Mouse (Mus musculus): ENCODE measurements around the gene Suox. TPM values are rescaled to one million over a fixed set of nuclear protein-coding genes. Genes with fewer than 3 reads are reported as not detected.

Gene Suox
- total RNA-seq, 1 experiment from 2014 or later, result 6.2 TPM

DNA sequence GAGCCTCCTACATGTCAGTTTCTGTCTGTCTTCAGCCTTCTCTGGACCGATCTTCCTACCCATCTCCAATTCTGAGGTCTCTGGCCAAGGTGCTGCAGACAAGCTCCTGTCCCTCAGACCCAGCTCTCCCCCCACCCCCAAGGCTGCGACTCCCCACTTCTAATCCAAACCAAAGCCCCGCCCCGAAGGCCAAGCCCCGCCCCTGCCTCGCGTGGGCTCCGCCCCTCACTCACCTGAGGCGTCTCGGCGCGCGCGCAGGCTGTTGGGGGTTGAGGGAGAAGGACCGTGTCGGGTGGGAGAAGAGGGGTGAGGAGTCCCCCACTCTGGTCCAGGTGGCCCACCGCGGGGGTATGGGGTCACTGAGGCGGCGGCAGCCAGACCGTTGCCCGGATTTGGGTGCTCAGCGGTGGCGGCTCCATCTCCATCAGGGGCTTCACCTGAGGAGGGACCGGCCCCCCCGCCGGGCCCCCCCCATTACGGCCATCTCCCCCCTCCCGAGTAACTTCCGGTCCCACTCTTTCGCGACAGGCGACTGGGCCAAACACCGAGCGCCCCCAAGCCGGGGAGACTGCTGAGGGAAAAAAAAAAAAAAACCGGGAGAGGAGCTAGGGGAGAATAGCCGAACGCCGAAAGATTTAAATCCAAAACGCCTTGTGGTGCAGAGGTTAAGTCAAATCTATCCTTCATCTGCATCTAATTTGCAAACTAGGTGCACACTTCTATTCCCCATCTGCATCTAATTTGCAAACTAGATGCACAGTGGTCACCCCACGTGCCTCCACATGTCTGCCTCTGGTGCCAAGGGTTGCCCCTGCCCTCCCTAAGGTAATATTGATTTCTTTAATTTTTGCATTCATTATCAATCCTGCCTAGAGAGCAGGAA, 4.8 kb downstream of the Suox start:
- no peak for ATAC-seq (ENCODE audit: extremely low read depth, insufficient number of reproducible peaks, low FRiP score, poor library complexity, severe bottlenecking)

DNA sequence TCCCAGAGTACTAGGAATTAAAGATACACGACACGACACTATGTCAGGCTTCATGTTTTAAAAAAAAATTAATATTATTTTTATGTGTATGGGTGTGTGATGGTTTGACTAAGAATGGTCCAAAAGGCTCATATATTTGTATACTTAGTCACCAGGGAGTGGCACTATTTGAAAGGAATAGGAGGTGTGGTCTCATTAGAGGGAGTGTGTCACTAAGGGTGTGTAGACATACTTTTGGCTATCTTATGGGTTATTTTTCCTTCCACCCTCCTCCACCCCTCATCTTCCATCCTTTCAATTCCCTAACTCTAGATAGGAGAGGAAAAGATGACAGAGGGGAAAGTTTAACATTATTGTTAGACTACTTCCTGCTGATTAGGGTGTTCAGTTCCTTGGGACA, 8.1 kb downstream of the Suox start:
- no peak for ATAC-seq (ENCODE audit: extremely low read depth, insufficient number of reproducible peaks, low FRiP score, poor library complexity, severe bottlenecking)

DNA sequence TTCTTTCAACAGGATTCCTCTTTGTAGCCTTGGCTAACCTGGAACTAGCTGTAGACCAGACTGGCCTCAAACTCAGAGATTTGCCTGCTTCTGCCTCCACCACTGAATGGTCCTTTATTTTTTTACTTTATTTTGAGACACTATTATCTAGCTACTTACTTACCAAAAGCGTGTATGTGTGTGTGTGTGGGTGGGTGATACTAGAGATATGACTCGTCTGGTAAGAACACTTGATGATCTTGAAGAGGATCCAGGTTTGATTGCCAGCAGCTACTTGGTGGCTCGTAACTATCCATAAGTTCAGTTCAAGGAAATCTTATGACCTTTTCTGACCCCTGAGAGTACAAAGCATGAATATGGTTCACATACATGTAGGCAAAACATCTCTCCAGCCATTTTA, 8.6 kb downstream of the Suox start:
- ATAC-seq (ENCODE audit: extremely low read depth, insufficient number of reproducible peaks, low FRiP score, poor library complexity, severe bottlenecking), result no peak

- no peak for ATAC-seq (ENCODE audit: extremely low read depth, insufficient number of reproducible peaks, low FRiP score, poor library complexity, severe bottlenecking)
Observed at GRCm38 (mm10) chr10:128664808-128665207, 9.1 kb downstream of the Suox start.

GRCm38 (mm10) chr10:128663441-128664220, 10.2 kb downstream of the Suox start:
- no peak for ATAC-seq (ENCODE audit: extremely low read depth, insufficient number of reproducible peaks, low FRiP score, poor library complexity, severe bottlenecking)

DNA sequence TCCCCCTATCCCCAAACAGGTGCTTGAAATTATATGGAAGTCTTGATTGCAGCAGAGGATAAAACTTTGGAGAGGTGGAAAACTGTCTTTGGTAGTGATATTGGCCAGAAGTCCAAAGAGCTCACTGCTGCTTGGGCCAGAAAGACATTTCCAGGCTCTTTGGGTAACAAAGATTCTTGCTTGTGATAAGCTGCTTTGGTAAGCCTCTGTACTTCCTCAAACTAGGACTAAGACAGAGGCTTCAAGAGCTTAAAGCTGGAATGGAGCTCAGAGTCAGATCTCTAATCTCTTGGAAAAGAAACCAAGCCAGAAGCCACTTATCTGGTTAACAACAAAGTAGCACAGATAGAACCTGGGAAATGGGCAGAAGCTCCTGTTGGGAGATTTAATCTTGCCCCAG, 11.4 kb downstream of the Suox start:
- ATAC-seq (ENCODE audit: extremely low read depth, insufficient number of reproducible peaks, low FRiP score, poor library complexity, severe bottlenecking), result no peak

- ATAC-seq (ENCODE audit: extremely low read depth, insufficient number of reproducible peaks, low FRiP score, poor library complexity, severe bottlenecking), result no peak
Observed at GRCm38 (mm10) chr10:128659490-128659889, 14.4 kb downstream of the Suox start.

DNA sequence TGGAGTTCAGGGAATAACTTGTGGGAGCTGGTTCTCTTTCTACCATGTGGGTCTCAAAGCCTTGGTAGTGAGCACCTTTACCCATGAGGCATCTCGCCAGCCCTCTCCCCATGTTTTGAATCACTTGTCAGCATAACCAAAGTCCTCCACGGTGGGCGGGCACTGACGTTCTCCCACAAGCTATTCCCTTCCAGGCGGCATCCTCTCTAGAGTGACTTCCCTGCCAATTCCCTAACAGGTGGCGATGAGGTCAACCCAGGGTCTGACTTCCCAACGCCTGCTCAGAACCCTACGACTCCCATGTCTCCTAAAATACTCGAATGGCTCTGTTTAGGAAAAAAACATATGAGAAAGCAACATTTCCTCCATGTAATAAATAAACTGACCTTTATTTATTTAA, 16.0 kb downstream of the Suox start:
- ATAC-seq (ENCODE audit: extremely low read depth, insufficient number of reproducible peaks, low FRiP score, poor library complexity, severe bottlenecking), result no peak

DNA sequence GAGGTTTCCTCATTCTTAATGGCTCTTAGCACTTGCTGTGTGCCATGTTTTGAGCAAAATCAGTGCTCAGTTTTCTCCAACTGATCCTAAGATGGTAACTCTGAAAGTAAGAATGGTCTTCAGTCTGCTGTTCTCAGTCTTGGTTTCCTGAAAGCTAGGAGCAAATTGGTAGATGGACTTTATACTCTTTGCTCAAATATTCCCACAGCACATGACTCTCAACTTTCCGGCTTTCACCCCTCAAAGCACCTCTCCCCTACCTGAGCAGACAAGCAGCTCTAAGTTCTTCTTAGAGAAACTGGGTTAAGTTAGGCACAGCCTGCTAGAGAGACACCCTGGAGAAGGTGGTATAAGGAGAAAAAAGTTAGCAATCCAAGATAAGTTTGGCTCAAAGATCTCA, 17.1 kb downstream of the Suox start:
- ATAC-seq (ENCODE audit: extremely low read depth, insufficient number of reproducible peaks, low FRiP score, poor library complexity, severe bottlenecking), result no peak

DNA sequence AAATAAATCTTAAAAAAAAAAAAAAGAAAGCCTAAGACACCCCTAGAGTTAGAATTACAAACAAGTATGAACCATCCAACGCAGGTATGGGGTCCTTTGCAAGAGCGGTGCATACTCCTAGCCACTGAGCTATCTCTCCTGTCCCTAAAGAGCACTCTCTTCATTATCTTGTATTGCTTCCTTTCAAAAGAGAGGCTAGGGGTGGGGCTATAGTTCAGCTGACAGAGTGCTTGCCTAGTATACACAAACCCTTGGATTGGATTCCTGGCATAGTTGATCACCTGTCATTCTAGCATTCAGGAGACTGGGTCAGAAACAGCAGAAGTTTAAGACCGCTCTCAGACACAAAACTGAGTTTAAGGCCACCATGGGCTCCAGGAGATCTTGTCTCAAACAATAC, 18.6 kb downstream of the Suox start:
- ATAC-seq (ENCODE audit: extremely low read depth, insufficient number of reproducible peaks, low FRiP score, poor library complexity, severe bottlenecking), result no peak

DNA sequence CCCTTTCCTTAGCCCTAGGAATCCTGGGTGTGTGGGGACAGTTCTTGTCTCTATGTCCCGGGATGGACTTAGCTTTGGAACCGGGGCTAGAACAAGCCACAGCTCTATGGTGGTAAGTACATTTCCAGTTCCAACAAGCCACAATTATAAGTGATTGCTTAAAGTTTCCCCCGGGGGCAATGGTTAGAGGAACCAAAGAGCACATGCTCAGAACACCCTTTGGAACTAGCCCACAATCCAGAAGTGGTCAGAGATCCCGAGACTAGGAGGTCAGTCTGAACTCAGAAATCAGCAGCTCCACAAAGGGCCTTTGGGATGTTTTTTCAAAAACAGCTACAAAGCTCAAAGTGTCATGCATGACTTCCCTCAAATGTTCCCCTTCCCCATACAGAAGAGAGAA, 20.0 kb downstream of the Suox start:
- no peak for ATAC-seq (ENCODE audit: extremely low read depth, insufficient number of reproducible peaks, low FRiP score, poor library complexity, severe bottlenecking)

- ATAC-seq (ENCODE audit: extremely low read depth, insufficient number of reproducible peaks, low FRiP score, poor library complexity, severe bottlenecking), result no peak
Observed at GRCm38 (mm10) chr10:128646139-128647089, 27.5 kb downstream of the Suox start.

- ATAC-seq (ENCODE audit: extremely low read depth, insufficient number of reproducible peaks, low FRiP score, poor library complexity, severe bottlenecking), result 0 out of 2 replicates have a peak, but pooled peaks have one; percentile 27
Observed at GRCm38 (mm10) chr10:128645111-128646011, 28.5 kb downstream of the Suox start, which contains the start of gene Ikzf4. Gene Ikzf4 (minus strand): TSS chr10:128645991.

DNA sequence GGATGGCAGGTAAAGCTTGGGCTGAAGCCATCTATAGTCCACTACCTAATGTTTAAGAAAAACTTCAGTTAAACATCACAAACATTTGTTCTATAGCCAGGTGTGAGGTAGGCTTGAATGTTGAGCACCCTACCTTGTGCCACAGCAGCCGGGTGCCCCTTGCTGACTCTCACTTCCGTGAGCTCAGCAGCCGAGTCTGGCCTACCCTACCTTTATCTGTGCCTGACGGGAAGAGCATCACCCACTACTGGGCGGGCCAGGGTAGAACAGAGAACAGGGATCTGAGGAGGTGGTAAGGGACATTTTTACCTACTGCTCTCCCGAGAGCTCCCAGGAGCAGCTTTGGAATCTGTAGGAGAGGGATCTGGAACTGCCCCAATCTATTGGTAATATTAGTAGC, 31.1 kb downstream of the Suox start:
- ATAC-seq (ENCODE audit: extremely low read depth, insufficient number of reproducible peaks, low FRiP score, poor library complexity, severe bottlenecking), result no peak

- ATAC-seq (ENCODE audit: extremely low read depth, insufficient number of reproducible peaks, low FRiP score, poor library complexity, severe bottlenecking), result no peak
Observed at GRCm38 (mm10) chr10:128641871-128642270, 32.0 kb downstream of the Suox start.

DNA sequence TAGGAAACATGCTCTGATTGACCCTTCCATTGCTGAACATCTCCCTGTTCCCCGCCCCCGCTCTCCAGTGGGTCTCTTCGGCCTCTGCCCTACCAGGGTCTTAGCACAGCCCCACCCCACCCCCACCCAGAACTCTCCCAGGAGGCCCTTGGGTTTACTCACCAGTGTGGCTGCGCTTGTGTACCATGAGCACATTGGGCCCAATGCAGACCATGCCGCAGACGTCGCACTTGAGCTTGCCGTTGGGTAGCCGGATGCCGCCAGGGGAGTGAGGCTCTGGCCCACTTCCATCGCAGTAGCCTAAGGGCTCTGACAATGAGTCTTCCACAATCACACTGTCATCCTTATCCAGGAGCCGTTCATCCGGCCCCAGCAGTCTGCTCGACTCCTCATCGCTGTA, 33.0 kb downstream of the Suox start:
- no peak for ATAC-seq (ENCODE audit: extremely low read depth, insufficient number of reproducible peaks, low FRiP score, poor library complexity, severe bottlenecking)

GRCm38 (mm10) chr10:128639999-128640398, 33.9 kb downstream of the Suox start:
- no peak for ATAC-seq (ENCODE audit: extremely low read depth, insufficient number of reproducible peaks, low FRiP score, poor library complexity, severe bottlenecking)

GRCm38 (mm10) chr10:128637011-128637410, 36.9 kb downstream of the Suox start:
- ATAC-seq (ENCODE audit: extremely low read depth, insufficient number of reproducible peaks, low FRiP score, poor library complexity, severe bottlenecking), result peak; percentile 22; the same call in 1 of the 2 replicates

Data from neutrophil, adult 5-6 weeks (primary cell).